Mouse (Mus musculus): ENCODE data around the gene Rsph6a.

Rsph6a gene

DNA sequence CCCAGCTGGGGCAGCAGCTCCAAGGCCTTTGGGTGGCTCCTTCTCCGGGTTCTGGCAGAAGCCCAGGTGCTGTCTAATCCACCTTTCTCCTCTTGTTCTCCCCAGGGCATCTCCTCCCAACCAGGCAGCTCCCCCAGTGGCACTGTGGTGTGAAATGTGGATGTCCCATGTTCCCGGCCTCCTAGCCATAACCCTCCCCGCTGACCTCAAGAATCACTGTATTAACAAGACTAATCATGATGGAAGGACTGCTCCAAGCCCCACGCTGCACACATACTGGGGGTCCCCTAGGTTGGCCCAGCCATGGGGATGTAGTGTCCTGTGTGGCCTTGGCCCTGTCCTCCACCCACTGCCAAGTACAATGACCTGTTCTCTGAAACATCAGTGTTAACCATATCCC lies 27.7 kb downstream of the Rsph6a start:
- 75% methylated on average over 4 of the region's 4 CpGs for WGBS

GRCm38 (mm10) chr7:19083096-19083495 lies 28.6 kb downstream of the Rsph6a start:
- whole genome bisulfite sequencing: 60% methylated on average over 6 of the region's 6 CpGs

GRCm38 (mm10) chr7:19083701-19084100 lies 29.2 kb downstream of the Rsph6a start, which contains the start of gene Dmpk:
Dmpk (plus strand) TSS chr7:19083849.
- WGBS: 53% methylated on average over 10 of the region's 10 CpGs

DNA sequence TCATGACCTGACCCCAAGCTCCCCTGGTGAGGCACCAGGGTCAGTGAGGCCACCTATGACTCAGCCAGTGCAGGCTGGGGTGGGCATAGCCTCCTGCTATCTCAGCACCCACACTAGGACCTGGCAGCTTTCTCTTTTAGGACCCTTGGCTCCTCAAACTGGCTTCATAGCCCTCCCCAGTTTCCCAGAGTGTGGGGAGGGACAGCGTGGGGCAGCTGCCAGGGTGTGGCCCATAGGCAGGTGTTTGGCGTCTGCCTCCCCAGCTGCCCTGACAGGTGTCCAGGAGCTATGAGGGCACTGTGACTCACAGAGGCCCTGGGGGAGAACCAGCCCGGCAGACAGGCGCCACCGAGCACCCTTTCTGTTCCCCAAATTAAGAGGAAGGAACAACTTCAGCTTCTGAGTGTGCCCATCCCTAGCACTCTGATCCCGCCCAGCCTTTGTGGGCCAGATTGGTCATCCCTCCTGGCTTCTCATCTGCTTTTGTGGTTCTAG lies 29.8 kb downstream of the Rsph6a start:
- WGBS: 71% methylated on average over 6 of the region's 6 CpGs

DNA sequence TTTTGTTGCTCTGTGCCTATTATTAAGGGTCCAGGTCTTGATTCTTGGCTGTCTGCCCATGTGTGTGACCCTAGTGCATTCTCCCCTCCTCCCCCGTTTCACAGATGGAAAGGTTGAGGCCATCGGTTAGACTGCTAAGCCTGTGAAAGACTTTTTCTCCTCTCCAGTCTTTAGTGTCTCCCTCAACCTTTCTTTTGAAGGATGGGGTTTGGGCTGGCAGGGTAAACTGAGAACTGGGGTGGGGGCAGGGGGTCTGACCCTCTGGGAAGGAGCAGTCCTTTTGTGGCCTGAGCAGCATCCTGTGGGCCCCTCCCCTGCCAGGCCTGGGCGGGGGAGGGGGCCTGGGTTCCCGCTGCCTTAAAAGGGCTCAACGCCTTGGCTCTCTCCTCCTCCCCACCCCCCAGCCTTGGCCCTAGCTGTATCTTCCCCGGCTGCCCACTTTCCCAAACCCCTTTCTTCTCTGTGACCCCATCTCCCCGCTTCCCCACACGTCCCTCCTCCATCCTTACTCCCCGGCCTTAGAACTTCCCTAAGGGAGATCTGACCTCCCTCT lies 30.5 kb downstream of the Rsph6a start:
- WGBS: 48% methylated on average over 9 of the region's 9 CpGs

GRCm38 (mm10) chr7:19085495-19085894 lies 31.0 kb downstream of the Rsph6a start:
- WGBS: 31% methylated on average over 6 of the region's 6 CpGs

- 39% methylated on average over 14 of the region's 14 CpGs for WGBS
These were observed 31.6 kb downstream of the Rsph6a start for GRCm38 (mm10) chr7:19086042-19086441.

DNA sequence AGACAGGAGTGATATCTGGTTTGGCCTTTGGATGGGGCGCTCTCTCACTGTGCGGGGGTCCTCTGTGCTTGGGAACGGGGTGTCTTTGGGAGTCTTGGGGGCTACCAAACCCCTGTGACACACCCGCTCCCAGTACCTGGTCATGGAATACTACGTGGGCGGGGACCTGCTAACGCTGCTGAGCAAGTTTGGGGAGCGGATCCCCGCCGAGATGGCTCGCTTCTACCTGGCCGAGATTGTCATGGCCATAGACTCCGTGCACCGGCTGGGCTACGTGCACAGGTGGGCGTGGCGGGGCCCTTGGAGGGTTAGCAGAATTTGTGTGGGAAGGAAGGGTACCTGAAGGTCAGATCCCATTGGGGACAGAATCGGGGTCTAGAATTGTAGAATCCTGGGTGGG lies 32.3 kb downstream of the Rsph6a start:
- 75% methylated on average over 18 of the region's 18 CpGs for WGBS

DNA sequence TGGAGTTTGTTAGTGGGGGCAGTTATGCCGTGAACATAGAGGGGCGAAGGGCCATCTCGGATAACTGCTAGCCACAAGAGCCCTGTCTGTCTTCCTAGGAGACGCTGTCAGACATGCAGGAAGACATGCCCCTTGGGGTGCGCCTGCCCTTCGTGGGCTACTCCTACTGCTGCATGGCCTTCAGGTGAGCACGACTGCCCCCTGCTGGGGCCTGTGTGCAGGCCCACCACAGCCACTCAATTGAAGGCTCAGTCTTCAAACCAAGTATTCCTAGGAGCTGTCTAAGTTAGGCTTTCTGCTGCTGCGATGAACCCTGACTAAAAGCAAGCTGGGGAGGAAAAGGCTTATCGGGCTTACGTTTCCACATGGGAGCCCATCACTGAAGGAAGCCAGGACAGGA lies 34.3 kb downstream of the Rsph6a start:
- WGBS: 51% methylated on average over 10 of the region's 10 CpGs

DNA sequence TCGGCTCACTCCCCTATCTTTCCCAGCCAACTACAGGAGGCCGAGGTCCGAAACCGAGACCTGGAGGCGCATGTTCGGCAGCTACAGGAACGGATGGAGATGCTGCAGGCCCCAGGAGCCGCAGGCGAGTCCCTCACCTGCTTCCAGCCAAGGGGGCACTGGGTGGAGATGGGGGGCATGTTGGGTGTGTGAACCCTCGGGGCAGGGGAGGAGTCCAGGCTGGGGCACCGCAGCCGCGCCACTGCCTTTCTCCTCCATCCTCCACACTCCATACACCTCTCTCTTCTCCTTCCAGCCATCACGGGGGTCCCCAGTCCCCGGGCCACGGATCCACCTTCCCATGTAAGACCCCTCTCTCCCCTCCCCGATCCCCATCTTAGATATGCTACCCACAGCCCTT lies 37.4 kb downstream of the Rsph6a start:
- WGBS: 77% methylated on average over 17 of the region's 17 CpGs

DNA sequence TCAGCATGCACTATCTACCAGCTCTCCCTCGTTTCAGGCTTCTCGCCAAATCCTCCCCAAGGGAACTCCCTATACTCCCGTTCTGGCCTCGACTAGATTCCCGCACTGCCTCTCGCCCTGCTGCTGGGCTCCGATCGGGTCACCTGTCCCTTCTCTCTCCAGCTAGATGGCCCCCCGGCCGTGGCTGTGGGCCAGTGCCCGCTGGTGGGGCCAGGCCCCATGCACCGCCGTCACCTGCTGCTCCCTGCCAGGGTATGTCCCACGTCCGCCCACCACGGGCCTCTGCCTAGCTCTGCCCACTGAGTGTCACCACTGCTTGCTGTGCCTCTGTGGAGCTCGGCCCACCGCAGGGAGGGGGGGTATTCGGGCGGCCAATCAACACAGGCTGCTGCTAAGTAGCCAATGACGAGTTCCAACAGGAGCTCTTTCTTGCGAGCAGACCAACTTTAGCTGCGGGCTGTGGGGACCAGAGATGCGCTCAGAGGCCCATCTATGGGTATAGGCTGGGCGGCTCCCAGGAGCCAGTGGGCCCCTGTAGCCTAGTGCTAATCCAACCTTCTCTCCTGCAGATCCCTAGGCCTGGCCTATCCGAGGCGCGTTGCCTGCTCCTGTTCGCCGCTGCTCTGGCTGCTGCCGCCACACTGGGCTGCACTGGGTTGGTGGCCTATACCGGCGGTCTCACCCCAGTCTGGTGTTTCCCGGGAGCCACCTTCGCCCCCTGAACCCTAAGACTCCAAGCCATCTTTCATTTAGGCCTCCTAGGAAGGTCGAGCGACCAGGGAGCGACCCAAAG lies 38.1 kb downstream of the Rsph6a start:
- 40% methylated on average over 38 of the region's 38 CpGs for WGBS

DNA sequence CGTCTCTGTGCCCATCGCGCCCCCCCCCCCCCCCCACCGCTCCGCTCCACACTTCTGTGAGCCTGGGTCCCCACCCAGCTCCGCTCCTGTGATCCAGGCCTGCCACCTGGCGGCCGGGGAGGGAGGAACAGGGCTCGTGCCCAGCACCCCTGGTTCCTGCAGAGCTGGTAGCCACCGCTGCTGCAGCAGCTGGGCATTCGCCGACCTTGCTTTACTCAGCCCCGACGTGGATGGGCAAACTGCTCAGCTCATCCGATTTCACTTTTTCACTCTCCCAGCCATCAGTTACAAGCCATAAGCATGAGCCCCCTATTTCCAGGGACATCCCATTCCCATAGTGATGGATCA lies 38.7 kb downstream of the Rsph6a start:
- 20% methylated on average over 11 of the region's 15 CpGs for WGBS

GRCm38 (mm10) chr7:19093537-19094385 lies 39.3 kb downstream of the Rsph6a start:
- WGBS: 5% methylated on average over 45 of the region's 45 CpGs

- 2% methylated on average over 33 of the region's 36 CpGs for WGBS
These were observed 40.0 kb downstream of the Rsph6a start, which contains the start of gene Six5 for GRCm38 (mm10) chr7:19094471-19094825. Six5 (plus strand) TSS chr7:19094594.

GRCm38 (mm10) chr7:19094826-19095750 lies 40.6 kb downstream of the Rsph6a start:
- under 1% methylated on average over 80 of the region's 87 CpGs for WGBS

DNA sequence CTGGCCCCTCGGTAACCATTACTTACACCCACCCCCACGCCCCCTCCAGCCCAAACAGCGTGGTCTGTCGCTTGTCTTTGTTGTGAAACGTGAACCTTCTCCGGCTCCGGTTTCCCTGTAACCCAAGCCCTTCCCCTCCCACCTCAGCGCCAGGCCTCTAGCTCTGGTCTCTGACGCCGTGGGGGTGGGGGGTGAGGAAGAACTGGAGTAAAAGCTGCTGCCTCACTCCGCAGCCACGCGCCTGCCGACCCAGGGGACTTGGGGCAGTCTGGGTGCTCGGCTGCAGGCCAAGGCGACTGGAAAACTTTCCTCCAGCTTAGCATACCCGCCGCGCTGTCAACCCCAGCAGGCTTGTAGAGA lies 41.2 kb downstream of the Rsph6a start:
- WGBS: 11% methylated on average over 19 of the region's 19 CpGs

- WGBS: 86% methylated on average over 5 of the region's 5 CpGs
These were observed 42.0 kb downstream of the Rsph6a start for GRCm38 (mm10) chr7:19096421-19096976.

DNA sequence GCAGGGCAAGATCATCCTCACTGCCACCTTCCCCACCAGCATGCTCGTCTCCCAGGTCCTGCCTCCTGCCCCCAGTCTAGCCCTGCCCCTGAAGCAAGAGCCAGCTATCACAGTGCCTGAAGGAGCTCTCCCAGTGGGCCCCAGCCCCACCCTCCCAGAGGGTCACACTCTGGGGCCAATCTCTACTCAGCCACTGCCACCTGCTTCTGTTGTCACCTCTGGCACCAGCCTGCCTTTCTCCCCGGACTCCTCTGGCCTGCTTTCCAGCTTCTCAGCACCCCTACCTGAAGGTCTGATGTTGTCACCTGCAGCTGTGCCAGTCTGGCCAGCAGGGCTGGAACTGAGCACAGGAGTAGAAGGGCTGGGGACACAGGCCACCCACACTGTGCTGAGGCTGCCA lies 42.7 kb downstream of the Rsph6a start:
- WGBS: 84% methylated on average over 2 of the region's 2 CpGs

DNA sequence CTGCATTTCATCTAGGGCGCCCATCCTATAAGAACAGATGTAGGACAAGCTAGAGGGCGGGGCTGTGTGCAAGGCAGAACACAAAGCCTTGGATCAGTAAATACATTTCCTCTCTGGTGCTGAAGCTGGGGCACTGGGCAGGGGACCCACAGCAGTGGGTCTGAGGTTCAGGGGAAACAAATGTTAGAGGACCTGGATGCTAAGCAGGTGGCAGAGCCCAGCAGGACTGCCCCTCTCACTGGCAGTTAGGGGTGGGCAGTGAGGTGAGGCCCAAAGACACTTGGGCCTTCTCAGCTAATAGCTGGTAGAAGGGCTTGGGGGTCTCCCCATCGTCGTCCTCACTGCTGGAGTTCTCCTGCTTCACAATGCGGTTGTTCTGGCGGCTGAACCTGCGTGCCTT lies 44.3 kb downstream of the Rsph6a start:
- 84% methylated on average over 7 of the region's 7 CpGs for WGBS

GRCm38 (mm10) chr7:19100290-19100689 lies 45.8 kb downstream of the Rsph6a start:
- 84% methylated on average over 1 of the region's 1 CpGs for WGBS

- WGBS: 78% methylated on average over 2 of the region's 2 CpGs
These were observed 50.0 kb downstream of the Rsph6a start for GRCm38 (mm10) chr7:19104486-19104885.

Measured in cerebral cortex, adult 2 months (tissue).